In the genomic region with DNA sequence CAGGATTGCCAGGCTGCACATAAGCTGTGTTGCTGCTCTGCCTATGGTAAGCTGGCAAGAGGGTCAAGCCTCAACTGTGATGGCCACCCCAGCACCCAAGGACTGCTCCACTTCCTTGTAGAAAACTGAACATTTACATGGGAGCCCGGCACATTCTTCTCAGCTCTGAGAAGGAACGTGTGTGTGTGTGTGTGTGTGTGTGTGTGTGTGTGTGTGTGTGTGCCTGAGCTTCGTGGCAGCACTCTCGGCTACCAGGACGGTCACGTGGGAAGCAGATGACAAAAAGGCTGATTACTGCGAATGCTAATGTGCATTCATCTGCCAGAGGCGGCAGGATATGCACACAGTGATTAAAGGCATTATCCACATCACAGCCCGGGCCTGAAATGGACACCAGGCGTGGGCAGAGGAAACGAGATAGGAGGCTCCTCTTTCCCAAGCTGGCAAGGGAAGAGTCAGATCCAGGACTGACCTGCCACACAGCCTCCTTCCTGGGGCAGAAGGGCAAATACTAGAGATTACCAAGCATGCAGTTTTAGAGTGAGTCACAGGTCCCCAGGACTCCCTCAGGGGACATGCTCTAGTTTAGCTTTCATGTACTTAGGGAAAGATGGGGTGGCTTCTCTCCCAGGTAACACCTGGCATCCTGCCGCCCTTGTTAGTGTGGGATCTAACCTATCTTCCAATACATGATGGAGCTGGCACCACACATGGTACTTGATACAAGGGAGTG, we compare ENCODE assay signal across 9 mouse cellular contexts.
DNase-seq lines count a peak whose midpoint lies in the region; ATAC-seq and TF ChIP-seq lines count a peak whose summit lies in the region.
"Had no signal": no experiment of that assay in that cellular context is flagged by ENCODE, and none has a peak within 500 bp of the region (broad histone marks: within the 10 kb centered on the region; RNA-seq: fewer than 3 reads in every experiment).

No protein-coding gene starts in this region.

- intact Hi-C loops in gastrocnemius, postnatal 36 days (cut with DNase I), result no loop called here

- H3K27me3 ChIP-seq in forebrain, embryonic 11.5 days (ENCODE audit: control insufficient read depth, insufficient read depth, low read length), result no peaks in the 10 kb centered on the region
- no peaks in the 10 kb centered on the region for H3K27me3 ChIP-seq in hindbrain, embryonic 12.5 days
- H3K27me3 ChIP-seq in neural tube, embryonic 12.5 days (replicated peaks), result no peaks in the 10 kb centered on the region
- no peaks in the 10 kb centered on the region for H3K27me3 ChIP-seq in cerebellum, adult 2 months (ENCODE audit: control insufficient read depth, insufficient read depth, low read length)
- H3K27me3 ChIP-seq: liver, embryonic 15.5 days had no signal

- no peak overlapping the region for H3K4me2 ChIP-seq in forebrain, embryonic 11.5 days (ENCODE audit: low read depth, low read length, severe bottlenecking)
- peak overlapping the region; percentile 3; the same call in 1 of the 2 replicates for H3K4me2 ChIP-seq in hindbrain, embryonic 12.5 days (replicated peaks)
- 0 out of 2 replicates have a peak overlapping the region, but pooled peaks have one; percentile 12 for H3K4me2 ChIP-seq in neural tube, embryonic 12.5 days (replicated peaks)
- H3K4me2 ChIP-seq: liver, embryonic 15.5 days had no signal

- ATAC-seq in forebrain, embryonic 11.5 days (replicated peaks; ENCODE audit: low FRiP score), result peak; percentile 82
- ATAC-seq in hindbrain, embryonic 12.5 days (ENCODE audit: low FRiP score), result peak; percentile 82
- ATAC-seq in neural tube, embryonic 12.5 days (ENCODE audit: low FRiP score, low read depth), result peak; percentile 59

- H3K9ac ChIP-seq in forebrain, embryonic 11.5 days (ENCODE audit: low read length), result no peak overlapping the region
- H3K9ac ChIP-seq in hindbrain, embryonic 12.5 days, result no peak overlapping the region
- H3K9ac ChIP-seq in neural tube, embryonic 12.5 days, result no peak overlapping the region
- H3K9ac ChIP-seq: liver, embryonic 15.5 days had no signal

- TF ChIP-seq POLR2A in cerebellum, adult 2 months (IDR thresholded peaks at IDR 0.05; ENCODE audit: borderline replicate concordance, insufficient read depth, low read length), result no peak

- TF ChIP-seq CTCF in cerebellum, adult 2 months (IDR thresholded peaks at IDR 0.05; ENCODE audit: borderline replicate concordance, insufficient read depth, low read depth, low read length), result no peak

- 45% methylated on average over 12 of the region's 12 CpGs for WGBS in forebrain, embryonic 11.5 days
- 40% methylated on average over 12 of the region's 12 CpGs for WGBS in hindbrain, embryonic 12.5 days
- 41% methylated on average over 12 of the region's 12 CpGs for WGBS in neural tube, embryonic 12.5 days
- 22% methylated on average over 12 of the region's 12 CpGs for WGBS in cerebellum, adult 2 months

- DNase-seq in adrenal gland, postnatal 14 days, result peak; percentile 44
- peak; percentile 68 for DNase-seq in forebrain, embryonic 11.5 days (ENCODE audit: low spot score)
- DNase-seq in layer of hippocampus, postnatal 10 days (ENCODE audit: low spot score in 2 of 2), result peak; percentile 44 to 64
- no peak for DNase-seq in cerebellum, adult 2 months
- DNase-seq in gastrocnemius, postnatal 36 days, result no peak
- DNase-seq in urinary bladder, postnatal 10 days (ENCODE audit: low spot score), result no peak

- H3K4me3 ChIP-seq in forebrain, embryonic 11.5 days (ENCODE audit: low read depth, low read length), result no peak overlapping the region
- no peak overlapping the region for H3K4me3 ChIP-seq in hindbrain, embryonic 12.5 days
- no peak overlapping the region for H3K4me3 ChIP-seq in neural tube, embryonic 12.5 days
- no peak overlapping the region for H3K4me3 ChIP-seq in cerebellum, adult 2 months (replicated peaks; ENCODE audit: insufficient read depth, low read depth, low read length)
- H3K4me3 ChIP-seq: liver, embryonic 15.5 days had no signal

- no peaks in the 10 kb centered on the region for H3K36me3 ChIP-seq in forebrain, embryonic 11.5 days (ENCODE audit: control insufficient read depth, insufficient read depth, low read length)
- H3K36me3 ChIP-seq in hindbrain, embryonic 12.5 days, result no peaks in the 10 kb centered on the region
- H3K36me3 ChIP-seq in neural tube, embryonic 12.5 days, result no peaks in the 10 kb centered on the region
- H3K36me3 ChIP-seq: liver, embryonic 15.5 days had no signal

- H3K4me1 ChIP-seq in forebrain, embryonic 11.5 days (replicated peaks; ENCODE audit: control insufficient read depth, insufficient read depth, low read length), result peaks cover 2% of the 10 kb centered on the region; the same call in 1 of the 2 replicates
- peaks cover 9% of the 10 kb centered on the region for H3K4me1 ChIP-seq in hindbrain, embryonic 12.5 days
- peaks cover 8% of the 10 kb centered on the region; the same call in 1 of the 2 replicates for H3K4me1 ChIP-seq in neural tube, embryonic 12.5 days
- H3K4me1 ChIP-seq in cerebellum, adult 2 months (ENCODE audit: control insufficient read depth, insufficient read depth, low read length), result 0 out of 2 replicates have a peak, but pooled peaks cover 4% of the 10 kb centered on the region
- H3K4me1 ChIP-seq: liver, embryonic 15.5 days had no signal

- H3K27ac ChIP-seq in forebrain, embryonic 11.5 days (ENCODE audit: low read depth, low read length), result no peak overlapping the region
- peak overlapping the region; percentile 40; the same call in 1 of the 2 replicates for H3K27ac ChIP-seq in hindbrain, embryonic 12.5 days
- H3K27ac ChIP-seq in neural tube, embryonic 12.5 days, result no peak overlapping the region
- no peak overlapping the region for H3K27ac ChIP-seq in cerebellum, adult 2 months (ENCODE audit: insufficient read depth, low read length)
- H3K27ac ChIP-seq: liver, embryonic 15.5 days had no signal

- H3K9me3 ChIP-seq in forebrain, embryonic 11.5 days (ENCODE audit: control insufficient read depth, low read length), result no peaks in the 10 kb centered on the region
- H3K9me3 ChIP-seq in hindbrain, embryonic 12.5 days (replicated peaks), result no peaks in the 10 kb centered on the region
- H3K9me3 ChIP-seq in neural tube, embryonic 12.5 days, result no peaks in the 10 kb centered on the region
- H3K9me3 ChIP-seq: liver, embryonic 15.5 days had no signal

Comparison
In these comparisons a context has a peak if more than half of its experiments do, and no peak if none do; other contexts are left out.
1. DNase-seq: peak in adrenal gland, postnatal 14 days (single experiment), forebrain, embryonic 11.5 days (single experiment) and layer of hippocampus, postnatal 10 days (2 of 2); none in cerebellum, adult 2 months (0 of 2), gastrocnemius, postnatal 36 days (0 of 2) and urinary bladder, postnatal 10 days (single experiment).
2. Peak in every context shown above with its lines, with median percentiles within 50 percentile points of each other: ATAC-seq.